Mouse (Mus musculus): ENCODE data around the gene Arpin. TPM values are rescaled to one million over a fixed set of nuclear protein-coding genes. Genes with fewer than 3 reads are reported as not detected.

Arpin gene
- 15.4 and 17.0 TPM in 2 replicates for polyA plus RNA-seq (2012; rRNA removed)

GRCm38 (mm10) chr7:79934862-79935510 is at the start of gene Arpin:
Arpin (minus strand) TSS chr7:79935359.
- WGBS, result under 1% methylated on average over 32 of the region's 32 CpGs
- no peak for TF ChIP-seq POLR2A (IDR thresholded peaks at IDR 0.05; ENCODE audit: low read depth, low read length)
- peak within 1 kb of the TSS; percentile 34 for H3K27ac ChIP-seq (ENCODE audit: insufficient read depth, low read depth, low read length)
- DNase-seq, result peak; percentile 86
- H3K27me3 ChIP-seq (replicated peaks; ENCODE audit: control insufficient read depth, insufficient read depth, low read length), result no peaks in the 10 kb centered on the region
- peaks cover 8% of the 10 kb centered on the region; the same call in 1 of the 2 replicates for H3K4me1 ChIP-seq (ENCODE audit: control insufficient read depth, insufficient read depth, low read length)
- no peaks in the 10 kb centered on the region for H3K36me3 ChIP-seq (ENCODE audit: control insufficient read depth, insufficient read depth, low read length)
- H3K4me3 ChIP-seq (ENCODE audit: insufficient read depth, low read depth, low read length), result peak within 1 kb of the TSS; percentile 79

- WGBS, result 86% methylated on average over 2 of the region's 2 CpGs
- Histone ChIP-seq H3K27me3 (replicated peaks; ENCODE audit: control insufficient read depth, insufficient read depth, low read length) (no peaks in the 10 kb centered on the region), H3K4me1 (ENCODE audit: control insufficient read depth, insufficient read depth, low read length) (no peaks in the 10 kb centered on the region), H3K4me3 (ENCODE audit: insufficient read depth, low read depth, low read length) (no peak overlapping the region), H3K27ac (ENCODE audit: insufficient read depth, low read depth, low read length) (no peak overlapping the region), H3K36me3 (ENCODE audit: control insufficient read depth, insufficient read depth, low read length) (no peaks in the 10 kb centered on the region)
- DNase-seq, result no peak
- TF ChIP-seq CTCF (conservative IDR thresholded peaks at IDR 0.05; ENCODE audit: insufficient read depth, insufficient read length, low read depth, low read length) (no peak), POLR2A (IDR thresholded peaks at IDR 0.05; ENCODE audit: low read depth, low read length) (no peak)
These were observed 40.2 kb upstream of the Arpin start for GRCm38 (mm10) chr7:79975316-79975715.

- Histone ChIP-seq H3K27ac (ENCODE audit: insufficient read depth, low read depth, low read length) (no peak overlapping the region), H3K27me3 (replicated peaks; ENCODE audit: control insufficient read depth, insufficient read depth, low read length) (no peaks in the 10 kb centered on the region), H3K4me1 (ENCODE audit: control insufficient read depth, insufficient read depth, low read length) (no peaks in the 10 kb centered on the region), H3K36me3 (ENCODE audit: control insufficient read depth, insufficient read depth, low read length) (no peaks in the 10 kb centered on the region), H3K4me3 (ENCODE audit: insufficient read depth, low read depth, low read length) (no peak overlapping the region)
- TF ChIP-seq CTCF (conservative IDR thresholded peaks at IDR 0.05; ENCODE audit: insufficient read depth, insufficient read length, low read depth, low read length) (no peak), POLR2A (IDR thresholded peaks at IDR 0.05; ENCODE audit: low read depth, low read length) (no peak)
- DNase-seq, result no peak
- 90% methylated on average over 5 of the region's 5 CpGs for WGBS
These were observed 37.0 kb upstream of the Arpin start for GRCm38 (mm10) chr7:79972195-79972594.

DNA sequence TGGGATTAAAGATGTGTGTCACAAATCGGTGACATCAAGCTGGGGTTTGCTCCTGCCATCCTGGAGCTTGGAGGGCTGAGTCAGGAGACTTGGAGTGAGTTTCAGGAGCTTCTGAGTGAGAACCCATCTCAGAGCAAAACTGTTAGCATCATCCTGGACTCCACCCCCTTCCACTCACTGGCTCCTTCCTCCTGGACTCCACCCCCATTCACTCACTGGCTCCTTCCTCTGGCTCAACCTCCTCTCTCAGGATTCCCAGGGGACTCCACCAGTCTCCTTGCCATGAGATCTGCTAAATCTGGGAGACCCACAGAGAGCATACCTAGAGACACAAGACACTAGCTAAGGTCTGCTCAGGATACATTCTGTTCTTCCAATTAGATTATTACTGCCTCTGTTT is 35.2 kb upstream of the Arpin start:
- 68% methylated on average over 1 of the region's 1 CpGs for WGBS
- no peaks in the 10 kb centered on the region for H3K36me3 ChIP-seq (ENCODE audit: control insufficient read depth, insufficient read depth, low read length)
- TF ChIP-seq CTCF (conservative IDR thresholded peaks at IDR 0.05; ENCODE audit: insufficient read depth, insufficient read length, low read depth, low read length) (no peak), POLR2A (IDR thresholded peaks at IDR 0.05; ENCODE audit: low read depth, low read length) (no peak)
- no peaks in the 10 kb centered on the region for H3K27me3 ChIP-seq (replicated peaks; ENCODE audit: control insufficient read depth, insufficient read depth, low read length)
- no peak overlapping the region for H3K4me3 ChIP-seq (ENCODE audit: insufficient read depth, low read depth, low read length)
- H3K27ac ChIP-seq (ENCODE audit: insufficient read depth, low read depth, low read length), result no peak overlapping the region
- H3K4me1 ChIP-seq (ENCODE audit: control insufficient read depth, insufficient read depth, low read length), result no peaks in the 10 kb centered on the region
- DNase-seq, result no peak

DNA sequence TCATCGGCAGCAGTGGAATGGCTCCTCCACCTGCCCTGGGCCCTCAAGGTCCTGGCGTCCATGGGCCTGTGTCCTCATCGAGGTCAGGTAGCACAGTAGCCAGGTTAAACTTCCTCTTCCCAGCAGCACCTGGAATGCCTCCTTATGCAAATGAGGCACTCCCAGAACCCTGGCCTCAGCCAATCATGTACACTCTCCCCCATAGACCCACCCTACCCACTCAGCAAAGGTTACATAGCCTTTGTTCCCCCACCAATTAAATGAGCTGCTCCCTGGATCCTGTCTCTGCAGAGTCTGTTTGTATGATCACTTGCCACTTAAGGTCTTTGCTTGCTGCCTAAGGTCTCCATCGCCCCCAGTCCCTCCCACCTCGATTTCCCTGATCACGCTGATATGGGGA is 33.2 kb upstream of the Arpin start:
- WGBS, result 86% methylated on average over 6 of the region's 6 CpGs
- no peak for DNase-seq
- no peak overlapping the region for H3K4me3 ChIP-seq (ENCODE audit: insufficient read depth, low read depth, low read length)

GRCm38 (mm10) chr7:79961600-79961999 is 26.4 kb upstream of the Arpin start:
- Histone ChIP-seq H3K4me1 (ENCODE audit: control insufficient read depth, insufficient read depth, low read length) (no peaks in the 10 kb centered on the region), H3K27me3 (replicated peaks; ENCODE audit: control insufficient read depth, insufficient read depth, low read length) (no peaks in the 10 kb centered on the region), H3K36me3 (ENCODE audit: control insufficient read depth, insufficient read depth, low read length) (no peaks in the 10 kb centered on the region), H3K4me3 (ENCODE audit: insufficient read depth, low read depth, low read length) (no peak overlapping the region), H3K27ac (ENCODE audit: insufficient read depth, low read depth, low read length) (no peak overlapping the region)
- TF ChIP-seq CTCF (conservative IDR thresholded peaks at IDR 0.05; ENCODE audit: insufficient read depth, insufficient read length, low read depth, low read length), result no peak
- TF ChIP-seq POLR2A (IDR thresholded peaks at IDR 0.05; ENCODE audit: low read depth, low read length), result no peak
- DNase-seq, result no peak
- 66% methylated on average over 1 of the region's 1 CpGs for WGBS

More for the DNA sequence above, 33.2 kb upstream of the Arpin start:
- no peaks in the 10 kb centered on the region for H3K36me3 ChIP-seq (ENCODE audit: control insufficient read depth, insufficient read depth, low read length)
- no peak overlapping the region for H3K27ac ChIP-seq (ENCODE audit: insufficient read depth, low read depth, low read length)
- H3K27me3 ChIP-seq (replicated peaks; ENCODE audit: control insufficient read depth, insufficient read depth, low read length), result no peaks in the 10 kb centered on the region
- TF ChIP-seq CTCF (conservative IDR thresholded peaks at IDR 0.05; ENCODE audit: insufficient read depth, insufficient read length, low read depth, low read length) (no peak), POLR2A (IDR thresholded peaks at IDR 0.05; ENCODE audit: low read depth, low read length) (no peak)
- H3K4me1 ChIP-seq (ENCODE audit: control insufficient read depth, insufficient read depth, low read length), result no peaks in the 10 kb centered on the region

- H3K27ac ChIP-seq (ENCODE audit: insufficient read depth, low read depth, low read length), result no peak overlapping the region
- H3K4me3 ChIP-seq (ENCODE audit: insufficient read depth, low read depth, low read length), result no peak overlapping the region
- DNase-seq, result no peak
- 87% methylated on average over 1 of the region's 1 CpGs for WGBS
- TF ChIP-seq CTCF (conservative IDR thresholded peaks at IDR 0.05; ENCODE audit: insufficient read depth, insufficient read length, low read depth, low read length) (no peak), POLR2A (IDR thresholded peaks at IDR 0.05; ENCODE audit: low read depth, low read length) (no peak)
- H3K36me3 ChIP-seq (ENCODE audit: control insufficient read depth, insufficient read depth, low read length), result no peaks in the 10 kb centered on the region
- H3K27me3 ChIP-seq (replicated peaks; ENCODE audit: control insufficient read depth, insufficient read depth, low read length), result no peaks in the 10 kb centered on the region
- H3K4me1 ChIP-seq (ENCODE audit: control insufficient read depth, insufficient read depth, low read length), result no peaks in the 10 kb centered on the region
These were observed 21.0 kb upstream of the Arpin start for GRCm38 (mm10) chr7:79956131-79956530.

All from kidney, adult 2 months (tissue).